Mouse (Mus musculus) lung, postnatal 10 days (tissue): ENCODE measurements around the gene Cenpm.
"Not testable (repeated sequence)": the region's sequence is repeated elsewhere in the genome, so short reads cannot be mapped to it uniquely, and the experiment has no call there.

Experiments used
- DNase-seq: peaks from one replicate; pipeline ENCODE4 v3.0.0; 2021

Gene Cenpm

GRCm38 (mm10) chr15:82244115-82244804 lies at the start of gene Cenpm:
TSS of gene Cenpm (minus strand) at chr15:82244748.
- DNase-seq: peak; percentile 94

- peak; percentile 38 for DNase-seq
Measured at GRCm38 (mm10) chr15:82294059-82294458, 49.5 kb upstream of the Cenpm start.

GRCm38 (mm10) chr15:82293271-82293711 lies 48.7 kb upstream of the Cenpm start:
- no peak for DNase-seq

GRCm38 (mm10) chr15:82292851-82293250 lies 48.3 kb upstream of the Cenpm start:
- DNase-seq: no peak

- DNase-seq: no peak
Measured at GRCm38 (mm10) chr15:82290252-82290651, 45.7 kb upstream of the Cenpm start.

GRCm38 (mm10) chr15:82286157-82286556 lies 41.6 kb upstream of the Cenpm start:
- DNase-seq: no peak

- DNase-seq: no peak
Measured at GRCm38 (mm10) chr15:82280638-82281037, 36.1 kb upstream of the Cenpm start.

GRCm38 (mm10) chr15:82277591-82277990 lies 33.0 kb upstream of the Cenpm start:
- DNase-seq: no peak

- no peak for DNase-seq
Measured at GRCm38 (mm10) chr15:82274927-82275901, 30.7 kb upstream of the Cenpm start.

- DNase-seq: no peak
Measured at GRCm38 (mm10) chr15:82274593-82274926, 30.0 kb upstream of the Cenpm start, which contains the start of gene Sept3. TSS of gene Sept3 (plus strand) at chr15:82274893.

- no peak for DNase-seq
Measured at GRCm38 (mm10) chr15:82272295-82272694, 27.7 kb upstream of the Cenpm start.

- DNase-seq: peak; percentile 77
Measured at GRCm38 (mm10) chr15:82271201-82271600, 26.7 kb upstream of the Cenpm start.

GRCm38 (mm10) chr15:82268783-82269182 lies 24.2 kb upstream of the Cenpm start:
- no peak for DNase-seq

GRCm38 (mm10) chr15:82268185-82268584 lies 23.6 kb upstream of the Cenpm start:
- no peak for DNase-seq

GRCm38 (mm10) chr15:82266356-82266755 lies 21.8 kb upstream of the Cenpm start:
- DNase-seq: peak; percentile 72

GRCm38 (mm10) chr15:82259510-82259909 lies 15.0 kb upstream of the Cenpm start:
- peak; percentile 68 for DNase-seq

- no peak for DNase-seq
Measured at GRCm38 (mm10) chr15:82255944-82256383, 11.4 kb upstream of the Cenpm start.

- no peak for DNase-seq
Measured at GRCm38 (mm10) chr15:82255248-82255647, 10.7 kb upstream of the Cenpm start.

GRCm38 (mm10) chr15:82252097-82252496 lies 7.5 kb upstream of the Cenpm start, which contains the start of gene 1500009C09Rik:
TSS of gene 1500009C09Rik (plus strand) at chr15:82252397.
- DNase-seq: no peak

GRCm38 (mm10) chr15:82251579-82251978 lies 7.0 kb upstream of the Cenpm start:
- no peak for DNase-seq

GRCm38 (mm10) chr15:82247131-82247776 lies 2.7 kb upstream of the Cenpm start:
- DNase-seq: no peak

GRCm38 (mm10) chr15:82244805-82245161 lies 235 bp upstream of the Cenpm start:
- DNase-seq: not testable (repeated sequence)

- no peak for DNase-seq
Measured at GRCm38 (mm10) chr15:82243742-82244114, 820 bp downstream of the Cenpm start.
